Mouse (Mus musculus): Measurements from ENCODE around the gene H2-DMa.

DNA sequence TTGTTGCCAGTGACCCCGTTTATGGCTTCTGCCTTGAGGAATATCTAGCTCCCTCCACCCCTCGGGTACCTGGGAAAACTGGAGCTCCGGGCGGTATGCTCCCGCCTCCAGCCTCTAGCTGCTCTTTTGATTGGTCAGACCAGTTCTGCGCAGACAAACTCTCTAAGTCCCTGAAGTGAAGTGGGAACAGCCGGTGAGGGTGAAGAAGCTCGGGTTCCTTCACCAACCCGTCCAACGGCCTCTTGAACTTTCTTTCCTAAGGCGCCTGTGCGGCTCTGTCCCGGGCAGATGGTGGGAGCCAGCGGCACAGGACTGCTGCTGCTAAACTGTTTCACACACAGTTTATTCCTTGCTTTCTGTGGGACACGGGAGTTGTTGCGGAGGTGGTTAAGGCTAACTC is 20.1 kb downstream of the H2-DMa start:
- TF ChIP-seq CTCF (IDR thresholded peaks at IDR 0.05; ENCODE audit: borderline replicate concordance, insufficient read depth, low read length), result no peak
- TF ChIP-seq POLR2A (IDR thresholded peaks at IDR 0.05; ENCODE audit: low read depth, low read length), result no peak

Measured in embryonic fibroblast, embryonic 13.5 days (primary cell).